Mouse (Mus musculus): Measurements from ENCODE around the gene Anapc1.

DNA sequence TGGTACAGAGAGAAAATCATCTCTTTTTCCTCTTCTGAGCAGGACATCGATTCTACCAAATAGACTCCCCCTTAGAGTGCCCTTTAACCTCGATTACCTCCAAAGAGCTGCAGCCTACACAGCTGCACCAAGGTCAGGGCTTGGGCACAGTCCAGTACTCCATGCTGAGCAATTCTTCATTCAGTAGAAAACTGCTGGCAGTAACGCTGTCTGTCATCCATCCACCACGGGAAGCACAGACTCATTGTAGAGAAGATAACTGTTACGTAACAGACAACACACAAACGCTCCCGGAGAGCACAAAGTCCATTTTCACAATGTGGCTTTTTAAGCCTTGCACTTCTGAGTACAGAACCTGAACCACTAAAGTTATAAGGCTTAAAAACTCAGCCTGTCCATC, 74.9 kb downstream of the Anapc1 start:
- TF ChIP-seq CTCF (IDR thresholded peaks at IDR 0.05; ENCODE audit: control insufficient read depth, insufficient read depth, insufficient replicate concordance, low read depth, low read length) (no peak), POLR2A (IDR thresholded peaks at IDR 0.05; ENCODE audit: control insufficient read depth, low read depth, low read length) (no peak)
